Mouse (Mus musculus) CH12.LX (cell line): ENCODE results near the gene Nrn1l. TPM values are rescaled to one million over a fixed set of nuclear protein-coding genes. Genes with fewer than 3 reads are reported as not detected.
A peak's percentile ranks its signal among the peaks of the same experiment; 100 is the strongest.

Experiments used
- DNase-seq: peaks from one replicate; pipeline ENCODE4 v3.0.0-alpha.2; 2013; ENCODE audit errors: extremely low read depth
- H3K27ac ChIP-seq: 2 replicates; pipeline ENCODE4 v1.5.1; 2012; ENCODE audit warnings: low read depth, mild to moderate bottlenecking, control low read depth, moderate library complexity; ENCODE audit not compliant: insufficient read depth
- H3K27me3 ChIP-seq: replicated peaks from 2 replicates; pipeline ENCODE3; 2012; ENCODE audit warnings: inconsistent platforms
- H3K36me3 ChIP-seq, 2 experiments: replicated peaks in 1 of 2; 2 replicates each; pipeline versions ENCODE3 to v1.6.1; 2012; ENCODE audit warnings: inconsistent platforms in 1 of 2, low read length in 1 of 2, mild to moderate bottlenecking in 1 of 2, mixed read lengths in 1 of 2, moderate library complexity in 1 of 2; ENCODE audit not compliant: control insufficient read depth in 1 of 2, insufficient read depth in 1 of 2
- H3K4me1 ChIP-seq, 2 experiments: 2 replicates each; pipeline ENCODE4 v1.6.1; 2012; ENCODE audit warnings: inconsistent platforms in 1 of 2, moderate library complexity in 1 of 2; ENCODE audit not compliant: insufficient read depth in 2 of 2, control insufficient read depth in 1 of 2
- H3K4me2 ChIP-seq: 2 replicates; pipeline ENCODE4 v1.6.1; 2012; ENCODE audit warnings: low read depth, mild to moderate bottlenecking, control low read depth; ENCODE audit not compliant: poor library complexity, insufficient read depth, severe bottlenecking
- H3K4me3 ChIP-seq, 3 experiments: fragments of 150-350 bp in 1 of 3; sonication (generic) in 1 of 3; replicated peaks in 1 of 3; 2 replicates each; pipeline versions ENCODE3 to v1.5.1; 2011 to 2012; ENCODE audit warnings: low read depth in 2 of 3, low read length in 2 of 3, mild to moderate bottlenecking in 2 of 3, moderate library complexity in 2 of 3, control low read depth in 1 of 3, improper control_type of control experiment in 1 of 3, inconsistent platforms in 1 of 3, mixed read lengths in 1 of 3; ENCODE audit not compliant: poor library complexity in 1 of 3
- H3K79me2 ChIP-seq: replicated peaks from 2 replicates; pipeline ENCODE4 v1.6.1; 2012; ENCODE audit warnings: mild to moderate bottlenecking, moderate library complexity; ENCODE audit not compliant: control insufficient read depth, poor library complexity, insufficient read depth, severe bottlenecking; ENCODE audit errors: extremely low read depth
- H3K9ac ChIP-seq: 2 replicates; pipeline ENCODE4 v1.6.1; 2012; ENCODE audit warnings: low read depth, mild to moderate bottlenecking, control low read depth, moderate library complexity; ENCODE audit not compliant: insufficient read depth
- H3K9me3 ChIP-seq: replicated peaks from 2 replicates; pipeline ENCODE3; 2012; ENCODE audit warnings: low read length, inconsistent platforms, mixed read lengths
- CHD2 ChIP-seq: IDR thresholded peaks from 2 replicates; pipeline ENCODE4 v1.6.1; 2011; ENCODE audit warnings: low read length, improper control_type of control experiment
- CTCF ChIP-seq, 2 experiments: IDR thresholded peaks in 1 of 2; conservative IDR thresholded peaks in 1 of 2; 2 replicates each; pipeline ENCODE4 v1.5.1; 2011 to 2012; ENCODE audit warnings: low read depth in 2 of 2, low read length in 2 of 2, improper control_type of control experiment in 1 of 2, inconsistent platforms in 1 of 2, mild to moderate bottlenecking in 1 of 2, moderate library complexity in 1 of 2
- E2F4 ChIP-seq: IDR thresholded peaks from 2 replicates; pipeline ENCODE4 v1.6.1; 2011; ENCODE audit warnings: low read depth, low read length, improper control_type of control experiment; ENCODE audit not compliant: insufficient replicate concordance
- ELF1 ChIP-seq: IDR thresholded peaks from 2 replicates; pipeline ENCODE4 v1.6.1; 2014; ENCODE audit warnings: low read depth, mild to moderate bottlenecking, inconsistent platforms, low read length, improper control_type of control experiment
- EP300 ChIP-seq: IDR thresholded peaks from 2 replicates; pipeline ENCODE4 v1.6.1; 2011; ENCODE audit warnings: low read length, improper control_type of control experiment
- ETS1 ChIP-seq: conservative IDR thresholded peaks from 2 replicates; pipeline ENCODE4 v1.6.1; 2012; ENCODE audit warnings: low read depth, mild to moderate bottlenecking, inconsistent platforms, low read length, improper control_type of control experiment, moderate library complexity
- GABPA ChIP-seq: IDR thresholded peaks from 2 replicates; pipeline ENCODE4 v1.6.1; 2012; ENCODE audit warnings: low read depth, low read length, improper control_type of control experiment, inconsistent platforms; ENCODE audit not compliant: insufficient replicate concordance
- HCFC1 ChIP-seq: IDR thresholded peaks from 2 replicates; pipeline ENCODE4 v1.6.1; 2012; ENCODE audit warnings: low read depth, mild to moderate bottlenecking, inconsistent platforms, low read length, improper control_type of control experiment
- IRF4 ChIP-seq: IDR thresholded peaks from 2 replicates; pipeline ENCODE4 v1.6.1; 2014; ENCODE audit warnings: low read depth, mild to moderate bottlenecking, inconsistent platforms, low read length, improper control_type of control experiment
- JUN ChIP-seq: IDR thresholded peaks from 2 replicates; pipeline ENCODE4 v1.6.1; 2011; ENCODE audit warnings: low read depth, mild to moderate bottlenecking, low read length, improper control_type of control experiment, moderate library complexity; ENCODE audit not compliant: insufficient read depth
- KAT2A ChIP-seq: IDR thresholded peaks from 2 replicates; pipeline ENCODE4 v1.6.1; 2012; ENCODE audit warnings: low read length, improper control_type of control experiment, inconsistent platforms; ENCODE audit not compliant: insufficient replicate concordance
- MAX ChIP-seq: IDR thresholded peaks from 2 replicates; pipeline ENCODE4 v1.6.1; 2011; ENCODE audit warnings: low read length, improper control_type of control experiment
- MAZ ChIP-seq: IDR thresholded peaks from 2 replicates; pipeline ENCODE4 v1.6.1; 2012; ENCODE audit warnings: low read depth, mild to moderate bottlenecking, inconsistent platforms, low read length, improper control_type of control experiment, moderate library complexity
- MEF2A ChIP-seq: IDR thresholded peaks from 2 replicates; pipeline ENCODE4 v1.6.1; 2014; ENCODE audit warnings: low read depth, mild to moderate bottlenecking, inconsistent platforms, low read length, improper control_type of control experiment, borderline replicate concordance
- MYC ChIP-seq: IDR thresholded peaks from 2 replicates; pipeline ENCODE4 v1.6.1; 2011; ENCODE audit warnings: low read depth, mild to moderate bottlenecking, improper control_type of control experiment, low read length
- NELFE ChIP-seq: IDR thresholded peaks from 2 replicates; pipeline ENCODE4 v1.6.1; 2011; ENCODE audit warnings: low read depth, low read length, improper control_type of control experiment
- NRF1 ChIP-seq: IDR thresholded peaks from 2 replicates; pipeline ENCODE4 v1.6.1; 2014; ENCODE audit warnings: low read depth, mild to moderate bottlenecking, inconsistent platforms, low read length, improper control_type of control experiment, moderate library complexity
- PAX5 ChIP-seq: IDR thresholded peaks from 2 replicates; pipeline ENCODE4 v1.6.1; 2012; ENCODE audit warnings: low read length, inconsistent platforms, mixed read lengths
- POLR2A ChIP-seq: IDR thresholded peaks from 2 replicates; pipeline ENCODE4 v1.6.1; 2011; ENCODE audit warnings: low read depth, mild to moderate bottlenecking, improper control_type of control experiment, low read length
- RAD21 ChIP-seq: IDR thresholded peaks from 2 replicates; pipeline ENCODE4 v1.6.1; 2011; ENCODE audit warnings: low read depth, mild to moderate bottlenecking, low read length, improper control_type of control experiment, moderate library complexity
- SIN3A ChIP-seq: IDR thresholded peaks from 2 replicates; pipeline ENCODE4 v1.6.1; 2012; ENCODE audit warnings: low read length, improper control_type of control experiment, inconsistent platforms
- SMC3 ChIP-seq: IDR thresholded peaks from 2 replicates; pipeline ENCODE4 v1.6.1; 2011; ENCODE audit warnings: low read depth, low read length, improper control_type of control experiment
- TBP ChIP-seq: conservative IDR thresholded peaks from 2 replicates; pipeline ENCODE4 v1.6.1; 2011; ENCODE audit warnings: low read depth, low read length, improper control_type of control experiment
- TCF12 ChIP-seq: IDR thresholded peaks from 2 replicates; pipeline ENCODE4 v1.6.1; 2014; ENCODE audit warnings: low read depth, mild to moderate bottlenecking, inconsistent platforms, low read length, improper control_type of control experiment
- USF1 ChIP-seq: IDR thresholded peaks from 2 replicates; pipeline ENCODE4 v1.6.1; 2014; ENCODE audit warnings: low read depth, mild to moderate bottlenecking, inconsistent platforms, low read length, improper control_type of control experiment
- dilution Hi-C: fragments of 300-500 bp; cut with MboI; formaldehyde crosslinking; loops from 2 replicates; pipeline ENCODE4 v1.14.3; 2020; ENCODE audit warnings: low sequenced_read_pairs; ENCODE audit not compliant: extremely low pct_unique_long_range_greater_than_20kb, extremely low pct_ligation_motif_present
- in situ Hi-C: fragments of 300-500 bp; cut with MboI; formaldehyde crosslinking; loops from 3 replicates; pipeline ENCODE4 v1.14.3; 2019; ENCODE audit warnings: low sequenced_read_pairs, low pct_ligation_motif_present, low pct_unique_long_range_greater_than_20kb, mixed read lengths
- polyA plus RNA-seq: library from polyadenylated mRNA; unstranded; fragments of >175 nt; gene quantifications from 2 replicates; pipeline ENCODE4 v1.2.1, GENCODE M21; 2012; ENCODE audit warnings: low read depth; ENCODE audit not compliant: insufficient read length
- total RNA-seq, 2 experiments: library from RNA; depleted of rRNA; stranded (reverse); fragments of 300-350 nt in 1 of 2; fragments of >200 nt in 1 of 2; gene quantifications; 2 replicates each; pipeline ENCODE4 v1.2.3; 2012 to 2014

The Nrn1l gene
- total and polyA plus RNA-seq, 3 experiments = 0.38 TPM; not detected in 2

DNA sequence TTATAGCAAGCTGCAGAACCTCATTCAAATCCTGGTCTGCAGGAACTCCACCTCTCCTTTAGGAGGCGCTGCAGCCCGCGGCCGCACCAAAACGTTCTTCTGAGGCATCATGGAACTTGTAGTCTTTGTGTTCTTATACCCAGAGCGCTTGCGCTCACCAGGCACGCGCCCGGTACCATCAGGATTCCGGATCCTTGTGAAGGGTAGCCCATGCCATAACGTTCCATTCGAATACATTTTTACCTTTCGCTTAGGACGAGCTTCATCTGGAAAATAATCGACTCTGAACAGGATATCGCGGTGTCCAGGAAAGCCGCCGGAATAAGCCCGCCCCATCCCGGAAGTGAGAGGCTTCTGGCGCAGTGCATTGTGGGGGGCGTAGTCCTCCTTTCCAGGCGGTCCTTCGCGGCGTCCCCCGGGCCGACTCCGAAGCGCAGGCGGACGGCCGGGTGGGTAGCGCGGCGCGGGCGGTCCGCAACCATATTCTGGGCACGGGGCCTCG is 38.6 kb upstream of the Nrn1l start, which contains the start of gene Thap11:
Gene Thap11, plus strand, starts transcription at position 418 of the 502 bp plus-strand sequence.
- TF ChIP-seq EP300 (no peak), GABPA (peak; percentile 85; the same call in 1 of the 2 replicates), CHD2 (peak; percentile 97), USF1 (no peak), RAD21 (peak; percentile 26), POLR2A (peak; percentile 58; the same call in 1 of the 2 replicates), MAZ (0 out of 2 replicates have a peak, but pooled peaks have one; percentile 43), HCFC1 (peak; percentile 91), TCF12 (0 out of 2 replicates have a peak, but pooled peaks have one; percentile 35), MAX (peak; percentile 60), ELF1 (peak; percentile 94), SIN3A (peak; percentile 49), CTCF (conservative IDR thresholded peaks at IDR 0.05 in 1 of 2, IDR thresholded peaks at IDR 0.05 in 1 of 2; ENCODE audit: low read depth in 2 of 2, low read length in 2 of 2) (peak; percentile 65 to 80), PAX5 (no peak), NRF1 (peak; percentile 79), IRF4 (no peak), MEF2A (0 out of 2 replicates have a peak, but pooled peaks have one; percentile 6), E2F4 (no peak), NELFE (peak; percentile 59), SMC3 (no peak), JUN (no peak), ETS1 (no peak), MYC (no peak), KAT2A (peak; percentile 94; the same call in 1 of the 2 replicates), TBP (0 out of 2 replicates have a peak, but pooled peaks have one; percentile 55)
- Histone ChIP-seq H3K27ac (peak within 1 kb of the TSS; percentile 57), H3K36me3 (peaks cover 0 to 8% of the 10 kb centered on the region in 2 experiments), H3K4me1 (peaks cover 10 to 54% of the 10 kb centered on the region in 2 experiments; a peak in 3 of 4 replicates), H3K9ac (peak within 1 kb of the TSS; percentile 83), H3K9me3 (no peaks in the 10 kb centered on the region), H3K4me2 (peak within 1 kb of the TSS; percentile 65), H3K27me3 (no peaks in the 10 kb centered on the region), H3K4me3 (peak within 1 kb of the TSS; percentile 76 to 91 (median 80)), H3K79me2 (peaks cover 38% of the 10 kb centered on the region)
- in situ Hi-C loops = no loop called here
- peak; percentile 90 for DNase-seq
- dilution Hi-C loops = no loop called here
